ENCODE assay signal across 23 mouse cellular contexts in the genomic region with DNA sequence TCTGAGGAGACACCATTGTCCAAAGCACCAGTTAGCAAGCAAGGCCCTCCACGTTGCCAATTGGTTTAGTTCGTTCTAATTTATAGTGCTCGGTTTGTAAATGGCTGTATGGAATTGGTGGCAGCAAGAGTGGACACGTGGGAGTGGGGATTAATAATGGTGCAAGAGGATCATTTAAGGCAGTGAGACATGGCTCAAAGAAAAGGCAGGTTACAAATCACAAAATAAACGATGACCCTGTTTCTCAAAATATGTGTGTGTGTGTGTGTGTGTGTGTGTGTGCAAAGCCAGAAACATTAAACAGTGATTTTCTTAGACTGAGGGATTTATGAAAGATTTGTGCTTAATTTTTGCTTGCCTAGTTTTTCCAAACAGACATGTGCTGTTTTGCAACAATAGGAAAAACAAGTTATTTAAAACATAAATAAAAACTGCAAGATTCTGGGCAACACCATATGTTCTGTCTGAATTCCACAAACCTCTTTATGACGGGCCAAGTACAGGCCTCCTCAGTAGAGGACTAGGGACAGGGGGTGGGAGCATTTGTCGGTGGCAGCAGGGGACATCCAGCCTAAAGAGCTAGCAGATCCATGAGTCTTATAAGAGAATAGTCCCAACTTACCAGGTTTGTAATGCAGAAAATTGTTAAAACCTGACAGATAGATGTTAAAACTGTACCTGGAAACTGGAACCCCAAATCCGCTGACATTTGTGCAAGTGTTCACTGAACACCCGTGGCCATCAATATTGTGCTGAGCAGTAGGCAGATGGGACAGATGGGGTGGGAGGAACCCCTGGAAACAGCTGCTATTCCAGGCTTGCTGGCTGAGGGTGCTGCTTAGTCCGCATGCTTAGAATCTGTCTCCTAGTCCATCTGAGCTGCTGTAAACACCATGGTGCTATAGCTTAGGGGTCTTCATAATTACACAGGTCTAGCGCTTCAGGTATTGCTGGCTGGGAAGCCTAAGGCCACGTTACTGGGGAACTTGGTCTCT. TPM values are rescaled to one million over a fixed set of nuclear protein-coding genes. Genes with fewer than 3 reads are reported as not detected.
DNase-seq lines count a peak whose midpoint lies in the region; ATAC-seq and TF ChIP-seq lines count a peak whose summit lies in the region.
"Had no signal": no experiment of that assay in that cellular context is flagged by ENCODE, and none has a peak within 500 bp of the region (broad histone marks: within the 10 kb centered on the region; RNA-seq: fewer than 3 reads in every experiment).

No protein-coding gene starts in this region.

- no peak for ATAC-seq in heart, embryonic 16.5 days (replicated peaks; ENCODE audit: extremely low read depth, insufficient read depth, low FRiP score)
- ATAC-seq in liver, embryonic 11.5 days (replicated peaks; ENCODE audit: low FRiP score): no peak
- ATAC-seq: forebrain, embryonic 14.5 days had no signal

- peaks cover 3% of the 10 kb centered on the region for H3K4me1 ChIP-seq in heart, embryonic 16.5 days (ENCODE audit: control insufficient read depth, insufficient read depth, low read length)
- no peaks in the 10 kb centered on the region for H3K4me1 ChIP-seq in embryonic fibroblast, embryonic 13.5 days (ENCODE audit: control insufficient read depth, insufficient read depth, low read length)
- H3K4me1 ChIP-seq in liver, embryonic 11.5 days (replicated peaks; ENCODE audit: control insufficient read depth, insufficient read depth, low read length): no peaks in the 10 kb centered on the region
- H3K4me1 ChIP-seq: hindbrain, embryonic 15.5 days had no signal

- TF ChIP-seq CTCF in embryonic fibroblast, embryonic 13.5 days (IDR thresholded peaks at IDR 0.05; ENCODE audit: borderline replicate concordance, insufficient read depth, low read length): no peak

- no peaks in the 10 kb centered on the region for H3K27me3 ChIP-seq in heart, embryonic 16.5 days (ENCODE audit: control insufficient read depth, insufficient read depth, low read length)
- H3K27me3 ChIP-seq in liver, embryonic 11.5 days (replicated peaks; ENCODE audit: control insufficient read depth, insufficient read depth, low read length): no peaks in the 10 kb centered on the region
- H3K27me3 ChIP-seq: hindbrain, embryonic 15.5 days; intestine, embryonic 15.5 days; liver, embryonic 13.5 days had no signal

- peak overlapping the region; percentile 48; the same call in 1 of the 2 replicates for H3K27ac ChIP-seq in heart, embryonic 16.5 days (ENCODE audit: low read length)
- H3K27ac ChIP-seq in embryonic fibroblast, embryonic 13.5 days (ENCODE audit: insufficient read depth, low read length): peak overlapping the region; percentile 24
- H3K27ac ChIP-seq in liver, embryonic 11.5 days (ENCODE audit: low read depth, low read length): no peak overlapping the region
- H3K27ac ChIP-seq: hindbrain, embryonic 15.5 days; intestine, embryonic 15.5 days; left cerebral cortex, adult 2 months; liver, embryonic 13.5 days had no signal

- intact Hi-C loops in heart, postnatal 14 days (cut with DNase I): loop anchor here (10.0 kb wide), 1 partner anchor 202 kb away; no protein-coding TSS in a partner anchor

- no peaks in the 10 kb centered on the region for H3K36me3 ChIP-seq in heart, embryonic 16.5 days (ENCODE audit: control insufficient read depth, insufficient read depth)
- H3K36me3 ChIP-seq in liver, embryonic 11.5 days (ENCODE audit: control insufficient read depth, insufficient read depth, low read length): no peaks in the 10 kb centered on the region
- H3K36me3 ChIP-seq: hindbrain, embryonic 15.5 days; intestine, embryonic 15.5 days; liver, embryonic 13.5 days had no signal

- DNase-seq in heart, postnatal 14 days: no peak
- peak; percentile 23 to 49 for DNase-seq in kidney, postnatal 4 days
- DNase-seq in kidney, adult 18-20 months: no peak
- peak; percentile 53 for DNase-seq in adipocyte (ENCODE audit: low spot score)
- DNase-seq in liver, embryonic 11.5 days (ENCODE audit: low spot score): no peak
- DNase-seq in cerebellum, adult 9-10 months: no peak
- DNase-seq: adrenal gland, postnatal 36 days; B cell, adult 2 months; cerebellum, adult 18-20 months; cerebellum, postnatal 36 days; gastrocnemius, postnatal 14 days; heart, postnatal 4 days; left cerebral cortex, postnatal 4 days; liver, embryonic 13.5 days; retina, postnatal 1 day; thymus, postnatal 4 days had no signal

- H3K4me3 ChIP-seq in heart, embryonic 16.5 days (ENCODE audit: low read length): no peak overlapping the region
- H3K4me3 ChIP-seq in embryonic fibroblast, embryonic 13.5 days (ENCODE audit: insufficient read depth, low read length): no peak overlapping the region
- H3K4me3 ChIP-seq in liver, embryonic 11.5 days (ENCODE audit: low read depth, low read length): no peak overlapping the region
- H3K4me3 ChIP-seq: hindbrain, embryonic 15.5 days; intestine, embryonic 15.5 days; left cerebral cortex, adult 2 months; liver, embryonic 13.5 days had no signal

- no peak overlapping the region for H3K9ac ChIP-seq in heart, embryonic 16.5 days (ENCODE audit: low read length)
- no peak overlapping the region for H3K9ac ChIP-seq in liver, embryonic 11.5 days (ENCODE audit: low read depth, low read length)
- H3K9ac ChIP-seq: hindbrain, embryonic 15.5 days; intestine, embryonic 15.5 days; liver, embryonic 13.5 days had no signal

- H3K4me2 ChIP-seq in heart, embryonic 16.5 days (ENCODE audit: low read depth, low read length): no peak overlapping the region
- no peak overlapping the region for H3K4me2 ChIP-seq in liver, embryonic 11.5 days
- H3K4me2 ChIP-seq: hindbrain, embryonic 15.5 days; intestine, embryonic 15.5 days; liver, embryonic 13.5 days; midbrain, embryonic 11.5 days had no signal

- WGBS in heart, embryonic 16.5 days: 77% methylated on average over 12 of the region's 12 CpGs
- WGBS in liver, embryonic 11.5 days: 81% methylated on average over 12 of the region's 12 CpGs

- TF ChIP-seq POLR2A in embryonic fibroblast, embryonic 13.5 days (IDR thresholded peaks at IDR 0.05; ENCODE audit: low read depth, low read length): no peak

- H3K9me3 ChIP-seq in heart, embryonic 16.5 days (replicated peaks; ENCODE audit: control insufficient read depth, low read length): no peaks in the 10 kb centered on the region
- H3K9me3 ChIP-seq in liver, embryonic 11.5 days (ENCODE audit: control insufficient read depth, low read length): no peaks in the 10 kb centered on the region
- H3K9me3 ChIP-seq: hindbrain, embryonic 15.5 days; intestine, embryonic 15.5 days; liver, embryonic 13.5 days had no signal

RNA-seq across cellular contexts. Expression of a gene that starts 15.4 kb away (rescaled TPM):
- 39.5 and 49.2 TPM in 2 replicates for polyA plus RNA-seq in heart, embryonic 16.5 days (2015; fragmentation: Nextera tagmentation; extraction: Ambion mirVana)
- 100 to 1,000 TPM; 103 to 126 TPM for total RNA-seq in heart, postnatal 14 days (2021)
- 73.4 and 86.8 TPM in 2 replicates for polyA plus RNA-seq in embryonic fibroblast, embryonic 13.5 days (2011; ENCODE audit: insufficient read length, low read depth, missing spikeins)
- 11.4 and 13.3 TPM in 2 replicates for polyA plus RNA-seq in liver, embryonic 11.5 days (2014; fragmentation: Nextera tagmentation; extraction: Ambion mirVana)

Comparison
In these comparisons a context has a peak if more than half of its experiments do, and no peak if none do; other contexts are left out.
1. DNase-seq: peak in kidney, postnatal 4 days (2 of 2) and adipocyte (single experiment); none in heart, postnatal 14 days (0 of 2), kidney, adult 18-20 months (single experiment), liver, embryonic 11.5 days (single experiment) and cerebellum, adult 9-10 months (single experiment).